Mouse (Mus musculus): ENCODE data around the gene Sppl3. TPM values are rescaled to one million over a fixed set of nuclear protein-coding genes. Genes with fewer than 3 reads are reported as not detected.

Gene Sppl3
- polyA plus RNA-seq, 1 experiment from 2014 or later, result 39.6 TPM

- Histone ChIP-seq H3K36me3 (ENCODE audit: insufficient read depth) (no peaks in the 10 kb centered on the region), H3K4me2 (no peak overlapping the region), H3K4me3 (ENCODE audit: low read depth, low read length) (no peak overlapping the region), H3K9me3 (ENCODE audit: low read depth, low read length) (no peaks in the 10 kb centered on the region), H3K27me3 (ENCODE audit: insufficient read depth, low read length) (no peaks in the 10 kb centered on the region), H3K9ac (no peak overlapping the region), H3K4me1 (ENCODE audit: insufficient read depth) (peaks cover 10% of the 10 kb centered on the region), H3K27ac (ENCODE audit: low read depth) (peak overlapping the region; percentile 26; the same call in 1 of the 2 replicates)
- WGBS, result 42% methylated on average over 4 of the region's 4 CpGs
- ATAC-seq (ENCODE audit: insufficient read depth), result no peak
- DNase-seq, result no peak
- no peak for TF ChIP-seq CTCF (IDR thresholded peaks at IDR 0.05; ENCODE audit: low read depth)
Observed at GRCm38 (mm10) chr5:115018813-115019212, 7.9 kb downstream of the Sppl3 start.

DNA sequence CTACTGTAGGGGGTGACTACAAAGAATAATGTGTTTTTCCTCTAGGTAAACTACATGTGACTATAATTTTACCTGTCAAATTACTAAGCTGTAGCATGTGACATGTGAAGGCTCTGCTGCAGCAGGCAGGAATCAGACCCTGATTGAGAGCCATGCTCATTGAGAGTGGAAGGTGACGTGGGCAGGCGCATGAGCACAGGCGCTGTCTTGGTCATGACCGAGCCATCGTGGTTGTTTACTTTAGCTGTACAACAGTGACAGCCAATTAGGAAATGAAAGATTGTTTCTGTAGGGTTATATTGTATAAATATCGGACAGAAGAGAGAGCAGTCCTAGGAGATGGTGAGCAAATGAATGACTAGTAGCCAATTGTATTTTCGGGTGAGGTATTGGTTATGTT lies 11.1 kb downstream of the Sppl3 start:
- no peak overlapping the region for H3K27ac ChIP-seq (ENCODE audit: low read depth)
- 54% methylated on average over 7 of the region's 7 CpGs for WGBS
- ATAC-seq (ENCODE audit: insufficient read depth) (no peak), DNase-seq (no peak)
- no peak overlapping the region for H3K4me3 ChIP-seq (ENCODE audit: low read depth, low read length)
- H3K4me2 ChIP-seq, result no peak overlapping the region
- H3K4me1 ChIP-seq (ENCODE audit: insufficient read depth), result peaks cover 4% of the 10 kb centered on the region; the same call in 1 of the 2 replicates
- no peaks in the 10 kb centered on the region for H3K27me3 ChIP-seq (ENCODE audit: insufficient read depth, low read length)
- no peaks in the 10 kb centered on the region for H3K36me3 ChIP-seq (ENCODE audit: insufficient read depth)
- no peak overlapping the region for H3K9ac ChIP-seq
- no peaks in the 10 kb centered on the region for H3K9me3 ChIP-seq (ENCODE audit: low read depth, low read length)
- TF ChIP-seq CTCF (IDR thresholded peaks at IDR 0.05; ENCODE audit: low read depth), result no peak

DNA sequence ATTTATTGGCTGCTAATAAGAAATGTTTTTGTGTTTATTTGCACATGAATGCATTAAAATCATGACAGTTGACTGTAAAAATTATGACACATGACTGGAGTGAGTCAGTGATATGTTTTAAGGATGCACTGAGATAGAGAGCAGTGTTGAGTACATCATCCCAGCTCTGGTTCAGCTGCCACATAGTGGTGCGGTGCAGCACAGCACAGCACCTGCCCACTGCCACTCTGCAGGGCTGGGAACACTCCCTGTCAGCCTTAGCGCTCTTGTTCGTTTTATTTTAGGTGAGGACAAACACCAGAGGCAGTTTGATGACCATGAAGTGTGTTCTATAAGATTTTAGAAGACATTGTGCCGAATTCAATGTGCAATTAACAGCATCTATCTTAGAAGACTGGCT lies 15.2 kb downstream of the Sppl3 start:
- H3K4me1 ChIP-seq (ENCODE audit: insufficient read depth), result no peaks in the 10 kb centered on the region
- no peaks in the 10 kb centered on the region for H3K9me3 ChIP-seq (ENCODE audit: low read depth, low read length)
- no peak overlapping the region for H3K4me3 ChIP-seq (ENCODE audit: low read depth, low read length)
- 0 out of 2 replicates have a peak, but pooled peaks cover 3% of the 10 kb centered on the region for H3K36me3 ChIP-seq (ENCODE audit: insufficient read depth)
- no peak for ATAC-seq (ENCODE audit: insufficient read depth)
- H3K27me3 ChIP-seq (ENCODE audit: insufficient read depth, low read length), result no peaks in the 10 kb centered on the region
- 74% methylated on average over 4 of the region's 4 CpGs for WGBS
- no peak overlapping the region for H3K4me2 ChIP-seq
- no peak overlapping the region for H3K27ac ChIP-seq (ENCODE audit: low read depth)
- no peak overlapping the region for H3K9ac ChIP-seq
- DNase-seq, result no peak
- no peak for TF ChIP-seq CTCF (IDR thresholded peaks at IDR 0.05; ENCODE audit: low read depth)

GRCm38 (mm10) chr5:115027109-115027508 lies 16.2 kb downstream of the Sppl3 start:
- no peak for TF ChIP-seq CTCF (IDR thresholded peaks at IDR 0.05; ENCODE audit: low read depth)
- Histone ChIP-seq H3K27ac (ENCODE audit: low read depth) (no peak overlapping the region), H3K4me2 (no peak overlapping the region), H3K9me3 (ENCODE audit: low read depth, low read length) (no peaks in the 10 kb centered on the region), H3K4me3 (ENCODE audit: low read depth, low read length) (no peak overlapping the region), H3K36me3 (ENCODE audit: insufficient read depth) (0 out of 2 replicates have a peak, but pooled peaks cover 3% of the 10 kb centered on the region), H3K4me1 (ENCODE audit: insufficient read depth) (no peaks in the 10 kb centered on the region), H3K9ac (no peak overlapping the region), H3K27me3 (ENCODE audit: insufficient read depth, low read length) (no peaks in the 10 kb centered on the region)
- DNase-seq (no peak), ATAC-seq (ENCODE audit: insufficient read depth) (no peak)
- 92% methylated on average over 3 of the region's 3 CpGs for WGBS

DNA sequence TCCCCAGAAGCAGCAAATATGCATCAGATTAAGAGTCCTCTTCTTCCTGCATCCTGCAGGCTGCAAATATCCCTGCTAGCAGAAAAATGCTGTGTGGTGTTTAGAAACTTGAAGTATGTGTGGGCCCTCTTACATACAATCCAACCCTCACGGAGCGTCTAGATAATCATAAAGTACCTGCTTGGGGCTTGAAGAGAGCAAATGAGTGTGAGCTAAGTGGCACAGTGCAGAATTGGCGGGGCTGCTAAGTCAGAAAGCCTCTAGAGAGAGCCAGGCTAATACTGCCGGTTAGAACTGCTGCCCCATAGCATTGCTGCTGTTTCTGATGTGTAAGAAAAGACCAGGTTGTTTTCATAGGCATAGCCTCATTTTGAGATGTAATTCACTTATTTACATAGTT lies 18.0 kb downstream of the Sppl3 start:
- Histone ChIP-seq H3K36me3 (ENCODE audit: insufficient read depth) (0 out of 2 replicates have a peak, but pooled peaks cover 3% of the 10 kb centered on the region), H3K27ac (ENCODE audit: low read depth) (no peak overlapping the region), H3K9ac (no peak overlapping the region), H3K27me3 (ENCODE audit: insufficient read depth, low read length) (no peaks in the 10 kb centered on the region), H3K9me3 (ENCODE audit: low read depth, low read length) (no peaks in the 10 kb centered on the region), H3K4me1 (ENCODE audit: insufficient read depth) (no peaks in the 10 kb centered on the region), H3K4me2 (no peak overlapping the region), H3K4me3 (ENCODE audit: low read depth, low read length) (no peak overlapping the region)
- DNase-seq (no peak), ATAC-seq (ENCODE audit: insufficient read depth) (no peak)
- WGBS, result 77% methylated on average over 4 of the region's 4 CpGs
- no peak for TF ChIP-seq CTCF (IDR thresholded peaks at IDR 0.05; ENCODE audit: low read depth)

DNA sequence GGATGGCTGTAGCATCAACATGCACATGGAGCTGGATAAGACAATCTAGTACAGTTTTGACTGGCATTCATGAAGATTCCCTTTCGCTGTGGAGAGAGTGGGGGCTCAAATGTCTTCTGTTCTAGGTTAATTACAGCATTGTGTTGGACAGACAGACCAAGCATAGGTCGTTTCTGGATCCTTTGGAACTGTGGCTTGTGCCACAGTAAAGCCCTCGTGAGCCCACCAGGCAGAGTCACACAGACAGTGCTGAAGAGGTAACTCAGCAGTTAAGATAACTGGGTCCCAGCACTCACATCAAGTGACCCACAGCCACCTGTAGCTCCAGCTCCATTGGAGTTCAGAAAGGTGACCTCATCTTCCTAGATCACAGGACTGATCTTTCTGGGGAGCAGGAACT lies 18.6 kb downstream of the Sppl3 start:
- no peak for DNase-seq
- no peak overlapping the region for H3K4me3 ChIP-seq (ENCODE audit: low read depth, low read length)
- 0 out of 2 replicates have a peak, but pooled peaks cover 3% of the 10 kb centered on the region for H3K36me3 ChIP-seq (ENCODE audit: insufficient read depth)
- H3K4me1 ChIP-seq (ENCODE audit: insufficient read depth), result no peaks in the 10 kb centered on the region
- no peaks in the 10 kb centered on the region for H3K9me3 ChIP-seq (ENCODE audit: low read depth, low read length)
- no peak for ATAC-seq (ENCODE audit: insufficient read depth)
- H3K4me2 ChIP-seq, result no peak overlapping the region
- H3K27ac ChIP-seq (ENCODE audit: low read depth), result no peak overlapping the region
- no peak overlapping the region for H3K9ac ChIP-seq
- TF ChIP-seq CTCF (IDR thresholded peaks at IDR 0.05; ENCODE audit: low read depth), result no peak
- WGBS, result 87% methylated on average over 3 of the region's 3 CpGs
- H3K27me3 ChIP-seq (ENCODE audit: insufficient read depth, low read length), result no peaks in the 10 kb centered on the region

DNA sequence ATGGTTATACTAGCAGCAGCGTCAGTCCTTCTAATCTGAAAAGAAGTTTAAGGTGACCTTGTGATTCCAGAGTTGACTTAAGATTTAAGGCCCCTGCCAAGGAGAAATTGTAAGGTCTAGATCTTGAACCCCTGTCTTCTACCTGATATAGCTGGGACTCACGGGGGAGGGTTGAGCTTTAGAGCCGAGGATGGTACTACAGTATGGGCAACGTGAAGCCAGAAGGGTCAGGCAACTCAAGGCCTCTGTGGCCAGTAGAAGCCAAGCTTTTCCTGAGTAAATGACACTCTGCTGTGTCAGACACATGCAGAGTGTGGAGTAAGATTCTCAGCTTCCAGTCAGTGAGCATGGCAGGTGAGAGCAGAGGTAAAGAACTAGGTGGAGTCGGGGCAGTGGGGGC lies 20.6 kb downstream of the Sppl3 start:
- DNase-seq (no peak), ATAC-seq (ENCODE audit: insufficient read depth) (no peak)
- Histone ChIP-seq H3K27me3 (ENCODE audit: insufficient read depth, low read length) (no peaks in the 10 kb centered on the region), H3K9ac (no peak overlapping the region), H3K4me1 (ENCODE audit: insufficient read depth) (no peaks in the 10 kb centered on the region), H3K36me3 (ENCODE audit: insufficient read depth) (0 out of 2 replicates have a peak, but pooled peaks cover 3% of the 10 kb centered on the region), H3K27ac (ENCODE audit: low read depth) (no peak overlapping the region), H3K4me3 (ENCODE audit: low read depth, low read length) (no peak overlapping the region), H3K4me2 (no peak overlapping the region), H3K9me3 (ENCODE audit: low read depth, low read length) (no peaks in the 10 kb centered on the region)
- TF ChIP-seq CTCF (IDR thresholded peaks at IDR 0.05; ENCODE audit: low read depth), result no peak
- 79% methylated on average over 5 of the region's 5 CpGs for WGBS

DNA sequence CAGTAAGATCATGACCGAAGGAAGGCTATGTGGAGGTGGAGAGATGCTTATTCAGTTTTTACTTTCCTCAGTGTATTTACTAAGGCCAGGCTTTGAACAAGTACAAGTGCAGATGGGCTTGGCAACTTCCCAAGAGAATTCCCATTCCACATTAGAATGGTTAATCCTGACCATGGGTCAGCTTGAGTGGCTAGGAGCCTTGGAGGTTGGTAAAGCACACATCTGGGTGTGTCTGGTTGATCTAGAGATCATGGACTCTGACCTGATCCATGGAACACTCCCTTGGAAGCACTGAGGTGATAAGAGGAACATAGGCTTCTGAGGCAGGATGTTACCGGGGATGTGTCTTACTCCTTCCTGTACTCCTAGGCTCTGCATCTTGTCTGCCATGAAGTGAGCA lies 21.7 kb downstream of the Sppl3 start:
- Histone ChIP-seq H3K27ac (ENCODE audit: low read depth) (no peak overlapping the region), H3K9ac (no peak overlapping the region), H3K4me1 (ENCODE audit: insufficient read depth) (no peaks in the 10 kb centered on the region), H3K4me2 (no peak overlapping the region), H3K36me3 (ENCODE audit: insufficient read depth) (0 out of 2 replicates have a peak, but pooled peaks cover 3% of the 10 kb centered on the region), H3K27me3 (ENCODE audit: insufficient read depth, low read length) (no peaks in the 10 kb centered on the region), H3K9me3 (ENCODE audit: low read depth, low read length) (no peaks in the 10 kb centered on the region), H3K4me3 (ENCODE audit: low read depth, low read length) (no peak overlapping the region)
- TF ChIP-seq CTCF (IDR thresholded peaks at IDR 0.05; ENCODE audit: low read depth), result no peak
- DNase-seq, result no peak
- 79% methylated on average over 2 of the region's 2 CpGs for WGBS
- no peak for ATAC-seq (ENCODE audit: insufficient read depth)
